Mouse (Mus musculus) kidney, embryonic 15.5 days (tissue): ENCODE results near the gene Trim46. TPM values are rescaled to one million over a fixed set of nuclear protein-coding genes. Genes with fewer than 3 reads are reported as not detected.
A peak's percentile ranks its signal among the peaks of the same experiment; 100 is the strongest.

Source experiments
- ATAC-seq: fragments of 200-750 bp; cut with Nextera tagmentation; replicated peaks from 2 replicates; pipeline ENCODE4 v1.8.0; 2017; ENCODE audit warnings: moderate TSS enrichment; ENCODE audit not compliant: low FRiP score
- H3K27ac ChIP-seq: fragments of 300-500 bp; sonication (generic); 2 replicates; pipeline ENCODE4 v1.5.1; 2015; ENCODE audit warnings: mild to moderate bottlenecking, inconsistent platforms
- H3K27me3 ChIP-seq: fragments of 300-500 bp; sonication (generic); 2 replicates; pipeline ENCODE4 v1.6.1; 2015; ENCODE audit warnings: inconsistent platforms
- H3K36me3 ChIP-seq: fragments of 300-500 bp; sonication (generic); 2 replicates; pipeline ENCODE4 v1.6.1; 2015; ENCODE audit warnings: inconsistent platforms
- H3K4me1 ChIP-seq: fragments of 300-500 bp; sonication (generic); 2 replicates; pipeline ENCODE4 v1.6.1; 2015; ENCODE audit warnings: inconsistent platforms
- H3K4me2 ChIP-seq: fragments of 300-500 bp; sonication (generic); 2 replicates; pipeline ENCODE4 v1.6.1; 2015; ENCODE audit warnings: moderate library complexity, mild to moderate bottlenecking, inconsistent platforms
- H3K4me3 ChIP-seq: fragments of 300-500 bp; sonication (generic); replicated peaks from 2 replicates; pipeline ENCODE4 v1.5.1; 2015; ENCODE audit warnings: mild to moderate bottlenecking, inconsistent platforms
- H3K9ac ChIP-seq: fragments of 300-500 bp; sonication (generic); 2 replicates; pipeline ENCODE4 v1.6.1; 2015; ENCODE audit warnings: mild to moderate bottlenecking, inconsistent platforms
- H3K9me3 ChIP-seq: fragments of 300-500 bp; sonication (generic); replicated peaks from 2 replicates; pipeline ENCODE4 v1.6.1; 2016; ENCODE audit warnings: inconsistent platforms
- WGBS: fragments of 180-500 bp; shearing (Covaris S2); methylation state at CpG from one replicate; pipeline ENCODE4 v1.1.7; 2015; ENCODE audit warnings: mixed read lengths; 5-methylcytosine and 5-hydroxymethylcytosine counted together
- polyA plus RNA-seq: library from polyadenylated mRNA; unstranded; fragments of >200 nt; fragmentation: Nextera tagmentation; extraction: Ambion mirVana; gene quantifications from 2 replicates; pipeline ENCODE4 v1.2.1, GENCODE M21; 2015

Trim46 gene
- polyA plus RNA-seq, 1 experiment from 2014 or later, result 5.2 TPM

DNA sequence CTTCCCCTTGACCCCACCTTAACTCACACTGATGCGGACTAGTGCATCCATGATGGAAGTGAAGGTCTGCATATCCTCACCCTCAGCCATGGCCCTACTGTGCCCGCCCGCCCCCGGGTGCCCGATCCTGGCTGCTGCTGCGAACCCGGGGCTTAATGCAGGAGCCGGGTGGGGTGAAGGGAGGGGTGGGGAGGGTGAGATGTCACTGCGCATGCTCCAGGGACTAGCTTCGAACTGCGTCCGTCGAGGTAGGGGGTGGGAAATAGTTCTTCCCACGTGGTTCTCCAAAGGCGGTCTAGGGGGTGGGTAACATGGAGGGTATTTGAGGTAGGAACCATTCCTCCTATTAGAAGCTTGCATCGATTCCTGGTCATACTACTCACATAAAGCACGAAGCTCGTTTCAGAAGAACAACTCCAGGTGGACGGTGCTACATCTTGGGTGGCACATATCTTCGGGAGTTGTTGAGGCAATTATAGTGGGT lies 379 bp downstream of the Trim46 start, which contains the start of gene Krtcap2:
Krtcap2 (plus strand) TSS at position 279 of the 484 bp plus-strand sequence.
- no peaks in the 10 kb centered on the region for H3K9me3 ChIP-seq
- H3K4me1 ChIP-seq, result peaks cover 58% of the 10 kb centered on the region
- H3K36me3 ChIP-seq, result peaks cover 27% of the 10 kb centered on the region
- 4% methylated on average over 20 of the region's 20 CpGs for WGBS
- H3K4me2 ChIP-seq, result peak within 1 kb of the TSS; percentile 82
- peak; percentile 22 for ATAC-seq
- H3K27me3 ChIP-seq, result 0 out of 2 replicates have a peak, but pooled peaks cover 4% of the 10 kb centered on the region
- H3K27ac ChIP-seq, result peak within 1 kb of the TSS; percentile 81
- peak within 1 kb of the TSS; percentile 72 for H3K4me3 ChIP-seq
- H3K9ac ChIP-seq, result peak within 1 kb of the TSS; percentile 74

DNA sequence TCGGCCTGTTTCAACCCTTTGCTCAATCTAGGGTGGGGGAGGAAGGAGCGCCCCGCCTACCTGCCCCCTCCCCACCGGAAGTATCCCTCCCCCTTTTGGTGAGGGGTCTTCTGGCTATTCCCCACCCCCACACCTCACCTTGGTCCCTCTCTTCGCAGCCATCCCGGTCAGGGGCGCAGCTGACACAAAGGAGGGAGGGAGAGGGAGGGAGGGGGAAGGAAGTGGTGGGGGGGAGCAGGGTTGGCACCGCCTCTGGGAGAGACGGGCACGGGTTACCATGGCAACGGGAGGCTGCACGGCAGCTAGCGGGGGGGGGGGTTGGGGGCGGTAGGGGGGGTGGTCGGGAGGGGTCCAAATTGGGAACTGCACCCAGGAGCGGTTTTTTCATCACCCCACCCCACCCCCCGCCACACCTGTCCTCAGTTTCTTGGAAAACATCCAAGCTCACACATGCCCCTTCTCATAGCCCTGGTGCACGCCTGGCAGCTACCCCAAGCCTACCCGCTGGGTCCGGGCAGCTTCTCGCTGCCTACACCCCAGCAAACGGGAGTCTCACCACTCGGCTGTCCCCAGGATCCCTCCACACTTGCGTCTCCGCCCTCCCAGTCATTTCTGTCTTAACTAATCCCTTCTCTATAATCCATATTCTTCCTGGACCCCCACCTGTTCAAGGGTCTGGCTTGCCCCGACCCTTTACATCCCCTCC lies 974 bp downstream of the Trim46 start:
- Histone ChIP-seq H3K4me3 (peak overlapping the region; percentile 72), H3K4me1 (peaks cover 53% of the 10 kb centered on the region), H3K4me2 (peak overlapping the region; percentile 82), H3K9ac (peak overlapping the region; percentile 42), H3K27ac (peak overlapping the region; percentile 81), H3K36me3 (peaks cover 27% of the 10 kb centered on the region), H3K27me3 (0 out of 2 replicates have a peak, but pooled peaks cover 4% of the 10 kb centered on the region), H3K9me3 (no peaks in the 10 kb centered on the region)
- WGBS, result under 1% methylated on average over 26 of the region's 26 CpGs
- ATAC-seq, result peak; percentile 24; the same call in 1 of the 2 replicates

DNA sequence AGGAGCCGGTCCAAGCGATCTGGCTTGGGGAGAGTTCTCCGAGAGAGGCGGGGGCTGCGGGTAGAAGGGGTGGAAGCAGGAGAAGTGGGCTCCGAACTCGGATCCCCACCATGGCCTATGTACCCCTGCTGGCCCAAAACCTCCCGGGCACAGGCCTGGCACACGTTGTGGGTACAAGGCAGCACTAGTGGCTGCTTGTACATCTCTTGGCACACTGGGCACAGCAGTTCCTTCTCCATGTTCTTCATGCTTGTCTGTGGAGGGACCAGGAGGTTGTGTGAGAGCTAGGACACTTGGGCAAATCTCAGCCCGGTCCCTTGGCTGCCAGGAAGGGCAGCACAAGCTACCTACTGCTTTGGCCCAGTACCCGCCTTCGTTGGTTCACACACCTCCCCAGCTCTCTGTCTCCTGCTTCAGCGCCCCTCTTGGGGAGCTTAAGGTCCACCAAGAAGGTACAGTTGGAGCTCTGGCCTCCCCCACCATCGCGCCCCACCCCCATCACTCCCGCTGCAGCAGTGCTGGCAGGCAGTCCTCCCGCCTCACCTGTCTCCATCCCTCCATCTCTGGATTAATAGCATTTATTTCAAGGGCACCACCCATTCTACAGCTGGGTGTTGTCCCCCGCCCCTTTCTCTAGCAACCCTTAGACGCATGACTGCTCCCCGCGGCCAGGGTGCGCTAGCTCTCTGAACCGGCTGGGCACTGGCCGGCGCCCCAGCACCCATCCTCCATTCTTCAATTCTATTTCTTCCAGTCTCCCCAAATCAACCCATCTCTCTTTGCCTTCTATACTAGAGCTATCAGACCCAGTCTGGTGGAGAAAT lies 1.7 kb downstream of the Trim46 start:
- peak overlapping the region; percentile 42 for H3K9ac ChIP-seq
- H3K36me3 ChIP-seq, result peaks cover 21% of the 10 kb centered on the region
- H3K27ac ChIP-seq, result peak overlapping the region; percentile 81
- 0 out of 2 replicates have a peak, but pooled peaks cover 4% of the 10 kb centered on the region for H3K27me3 ChIP-seq
- H3K4me2 ChIP-seq, result peak overlapping the region; percentile 82
- 8% methylated on average over 25 of the region's 25 CpGs for WGBS
- H3K4me1 ChIP-seq, result peaks cover 53% of the 10 kb centered on the region
- peak overlapping the region; percentile 72 for H3K4me3 ChIP-seq
- H3K9me3 ChIP-seq, result no peaks in the 10 kb centered on the region
- ATAC-seq, result peak; percentile 23; the same call in 1 of the 2 replicates

DNA sequence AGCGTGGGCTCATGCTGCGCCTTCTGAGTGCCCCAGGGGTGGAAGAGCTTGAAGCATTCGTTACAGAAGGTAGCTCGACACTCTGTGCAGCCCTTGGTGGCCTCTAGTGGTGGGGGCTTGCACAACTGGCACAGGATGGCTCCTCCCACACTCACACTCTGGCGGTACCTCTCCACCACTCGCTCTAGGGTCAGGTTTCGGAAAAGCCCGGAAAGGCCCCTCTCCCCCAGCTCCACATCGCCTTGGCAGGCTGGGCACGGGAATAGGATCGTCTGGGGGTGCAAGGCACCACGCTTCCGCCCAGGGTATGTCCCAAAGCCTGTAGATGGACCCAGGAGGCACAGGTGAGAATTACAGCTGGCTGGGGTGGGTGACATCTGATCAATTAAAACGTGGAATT lies 2.5 kb downstream of the Trim46 start:
- Histone ChIP-seq H3K27me3 (0 out of 2 replicates have a peak, but pooled peaks cover 4% of the 10 kb centered on the region), H3K4me2 (peak overlapping the region; percentile 82), H3K36me3 (peaks cover 13% of the 10 kb centered on the region), H3K4me1 (peaks cover 57% of the 10 kb centered on the region), H3K9me3 (no peaks in the 10 kb centered on the region), H3K4me3 (peak overlapping the region; percentile 72), H3K9ac (0 out of 2 replicates have a peak overlapping the region, but pooled peaks have one; percentile 33), H3K27ac (peak overlapping the region; percentile 81)
- peak; percentile 40 for ATAC-seq
- 12% methylated on average over 14 of the region's 14 CpGs for WGBS

DNA sequence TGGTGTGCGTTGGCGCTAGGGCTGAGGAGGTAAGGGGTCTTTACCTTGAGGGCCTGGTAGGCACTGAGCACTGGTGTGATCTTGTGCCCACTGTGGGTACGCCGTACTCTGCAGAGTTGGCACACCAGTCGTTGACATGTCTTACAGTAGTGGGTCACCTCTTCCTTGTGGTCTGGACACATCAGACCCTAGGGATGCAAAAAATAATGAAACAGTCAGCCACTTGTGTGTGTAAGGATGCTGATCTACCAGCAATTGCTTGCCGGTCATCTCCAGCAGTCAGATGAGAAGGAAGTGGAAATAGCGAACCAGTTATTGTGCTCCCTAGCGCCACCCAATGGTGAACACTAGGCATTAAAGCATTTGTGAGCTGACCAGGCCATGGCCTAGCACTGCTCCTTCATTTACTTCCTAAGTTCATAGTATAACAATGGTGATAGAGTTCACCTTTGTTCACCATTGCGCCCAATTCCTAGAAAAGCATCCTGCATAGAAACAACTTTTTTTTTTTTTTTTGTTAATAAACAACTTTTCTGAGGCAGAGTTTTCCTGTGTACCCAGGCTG lies 3.7 kb downstream of the Trim46 start:
- Histone ChIP-seq H3K36me3 (peaks cover 6% of the 10 kb centered on the region), H3K27me3 (0 out of 2 replicates have a peak, but pooled peaks cover 4% of the 10 kb centered on the region), H3K4me3 (no peak overlapping the region), H3K9ac (no peak overlapping the region), H3K4me1 (peaks cover 56% of the 10 kb centered on the region), H3K9me3 (no peaks in the 10 kb centered on the region), H3K4me2 (no peak overlapping the region), H3K27ac (no peak overlapping the region)
- WGBS, result 78% methylated on average over 9 of the region's 9 CpGs
- ATAC-seq, result no peak

DNA sequence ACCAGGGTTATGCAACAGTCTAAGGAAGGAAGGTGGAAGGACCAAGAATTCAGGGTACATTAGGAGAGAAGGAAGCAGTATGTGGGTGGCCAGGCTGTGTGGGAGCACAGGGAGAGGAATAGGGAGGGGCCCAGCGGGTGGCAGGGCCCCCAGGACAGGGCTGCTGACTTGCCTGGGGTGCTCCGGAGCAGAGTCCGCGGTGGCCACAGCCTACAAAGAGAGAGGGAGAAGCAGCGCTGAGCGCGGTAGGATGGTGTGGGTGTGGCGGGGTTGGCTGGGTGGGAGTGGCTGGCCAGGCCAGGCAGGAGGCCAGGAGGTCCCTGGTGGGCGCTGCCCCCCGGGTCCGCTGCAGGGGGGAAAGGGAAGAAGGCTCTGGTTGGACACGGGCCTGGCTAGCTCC lies 7.6 kb downstream of the Trim46 start:
- Histone ChIP-seq H3K4me2 (peak overlapping the region; percentile 15; the same call in 1 of the 2 replicates), H3K27me3 (no peaks in the 10 kb centered on the region), H3K9ac (no peak overlapping the region), H3K4me3 (no peak overlapping the region), H3K27ac (no peak overlapping the region), H3K4me1 (peaks cover 26% of the 10 kb centered on the region), H3K36me3 (peaks cover 14% of the 10 kb centered on the region), H3K9me3 (no peaks in the 10 kb centered on the region)
- WGBS, result 43% methylated on average over 11 of the region's 12 CpGs
- ATAC-seq, result peak; percentile 43; the same call in 1 of the 2 replicates

DNA sequence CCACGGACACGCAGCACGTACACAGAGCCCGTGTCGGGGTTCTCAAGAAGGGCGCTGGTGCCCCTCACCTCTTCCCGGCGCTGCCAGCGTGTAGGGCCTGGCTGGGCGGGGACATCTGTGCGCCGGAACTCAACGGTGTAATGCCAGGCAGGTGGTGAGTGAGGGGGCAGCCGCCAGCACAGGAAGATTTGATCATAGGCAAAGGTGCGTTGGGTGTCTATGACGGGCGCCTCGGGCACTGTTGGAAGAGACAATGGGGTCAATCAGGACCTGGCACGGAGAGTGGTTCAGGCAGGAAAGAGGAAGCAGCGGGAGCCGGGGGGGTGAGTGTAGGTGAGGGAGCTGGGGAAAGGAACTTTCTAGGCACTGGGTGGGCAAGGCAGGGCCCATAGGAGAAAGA lies 8.4 kb downstream of the Trim46 start:
- peaks cover 26% of the 10 kb centered on the region for H3K4me1 ChIP-seq
- H3K27ac ChIP-seq, result no peak overlapping the region
- H3K36me3 ChIP-seq, result peaks cover 14% of the 10 kb centered on the region
- no peak overlapping the region for H3K4me3 ChIP-seq
- no peaks in the 10 kb centered on the region for H3K9me3 ChIP-seq
- WGBS, result 92% methylated on average over 21 of the region's 21 CpGs
- H3K9ac ChIP-seq, result no peak overlapping the region
- H3K4me2 ChIP-seq, result no peak overlapping the region
- H3K27me3 ChIP-seq, result no peaks in the 10 kb centered on the region
- no peak for ATAC-seq

DNA sequence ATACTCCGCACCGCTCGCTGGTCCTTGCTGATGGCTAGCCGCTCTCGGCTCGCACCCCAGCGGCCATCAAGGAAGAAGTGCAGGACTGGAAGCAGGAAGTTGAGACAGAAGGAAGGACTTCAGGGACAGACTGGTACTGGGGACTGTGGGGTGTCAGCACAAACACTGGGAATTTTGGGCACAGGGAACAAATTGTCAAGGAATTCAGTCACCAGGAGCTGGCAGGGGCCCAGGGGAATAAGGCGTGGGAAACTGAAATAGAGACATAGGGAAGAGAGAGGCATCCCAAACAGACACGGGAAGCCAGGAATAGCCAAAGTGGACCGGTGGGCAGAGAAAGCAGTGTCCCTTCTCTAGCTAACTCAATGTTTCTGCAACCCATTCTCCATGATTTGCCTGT lies 9.6 kb downstream of the Trim46 start:
- Histone ChIP-seq H3K4me3 (no peak overlapping the region), H3K4me1 (peaks cover 31% of the 10 kb centered on the region), H3K9ac (no peak overlapping the region), H3K27ac (no peak overlapping the region), H3K27me3 (no peaks in the 10 kb centered on the region), H3K36me3 (peaks cover 11% of the 10 kb centered on the region; the same call in 1 of the 2 replicates), H3K9me3 (no peaks in the 10 kb centered on the region), H3K4me2 (no peak overlapping the region)
- no peak for ATAC-seq
- WGBS, result 90% methylated on average over 10 of the region's 10 CpGs

DNA sequence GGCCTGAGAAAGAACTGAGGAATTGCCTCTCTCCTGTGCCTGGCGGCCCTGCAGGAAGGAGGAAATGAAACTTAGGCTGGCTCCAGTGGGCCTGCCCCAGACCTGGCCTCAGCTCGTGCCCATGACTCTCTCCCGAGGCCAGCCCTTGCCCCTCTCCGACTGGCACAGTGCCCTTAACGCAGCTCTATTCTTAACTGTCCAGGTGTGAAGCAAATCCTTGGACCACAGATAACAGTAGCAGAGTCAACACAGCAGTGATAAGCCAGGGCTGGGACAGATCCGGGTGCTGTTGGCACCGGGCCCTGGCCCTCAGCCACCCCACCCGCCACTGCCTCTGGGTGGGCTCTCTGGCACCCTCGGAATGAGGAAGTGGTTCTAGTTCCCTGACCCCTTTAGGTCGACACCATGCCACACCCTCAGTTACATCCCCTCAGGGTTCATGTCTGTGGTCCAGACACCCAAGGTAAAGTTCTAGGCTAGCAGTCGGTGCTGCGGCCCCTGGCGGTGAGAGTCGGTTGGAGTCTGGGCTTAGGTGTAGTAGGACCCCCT lies 12.5 kb downstream of the Trim46 start:
- peak; percentile 16; the same call in 1 of the 2 replicates for ATAC-seq
- H3K4me1 ChIP-seq, result peaks cover 40% of the 10 kb centered on the region
- H3K4me3 ChIP-seq, result no peak overlapping the region
- H3K4me2 ChIP-seq, result no peak overlapping the region
- peak overlapping the region; percentile 59; the same call in 1 of the 2 replicates for H3K27ac ChIP-seq
- peak overlapping the region; percentile 12; the same call in 1 of the 2 replicates for H3K9ac ChIP-seq
- WGBS, result 70% methylated on average over 14 of the region's 14 CpGs
- H3K9me3 ChIP-seq, result no peaks in the 10 kb centered on the region
- 0 out of 2 replicates have a peak, but pooled peaks cover 2% of the 10 kb centered on the region for H3K27me3 ChIP-seq
- H3K36me3 ChIP-seq, result peaks cover 11% of the 10 kb centered on the region; the same call in 1 of the 2 replicates

DNA sequence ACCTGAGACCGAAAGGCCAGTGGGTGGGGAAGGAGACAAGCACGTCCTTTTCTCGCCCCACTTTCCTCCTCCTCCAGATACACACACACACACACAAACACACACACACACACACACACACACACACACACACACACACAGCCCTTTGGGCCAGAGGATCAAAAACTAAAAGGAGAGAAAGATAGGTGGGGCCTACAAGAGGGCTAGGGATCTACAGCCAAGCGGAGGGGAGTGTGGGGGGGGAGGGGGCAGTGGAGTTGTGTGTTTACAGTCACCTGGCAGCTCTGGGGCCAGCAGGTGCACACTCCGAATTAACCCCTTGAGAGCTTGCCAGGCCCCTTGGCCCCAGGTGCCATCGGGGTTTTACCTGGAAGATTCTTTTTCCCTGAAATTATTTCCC lies 13.5 kb downstream of the Trim46 start:
- H3K27ac ChIP-seq, result peak overlapping the region; percentile 59; the same call in 1 of the 2 replicates
- H3K9me3 ChIP-seq, result no peaks in the 10 kb centered on the region
- no peak overlapping the region for H3K4me3 ChIP-seq
- H3K4me2 ChIP-seq, result peak overlapping the region; percentile 25
- H3K27me3 ChIP-seq, result 0 out of 2 replicates have a peak, but pooled peaks cover 2% of the 10 kb centered on the region
- H3K36me3 ChIP-seq, result peaks cover 11% of the 10 kb centered on the region; the same call in 1 of the 2 replicates
- H3K9ac ChIP-seq, result no peak overlapping the region
- peaks cover 40% of the 10 kb centered on the region for H3K4me1 ChIP-seq
- WGBS, result 41% methylated on average over 6 of the region's 6 CpGs
- ATAC-seq, result no peak

DNA sequence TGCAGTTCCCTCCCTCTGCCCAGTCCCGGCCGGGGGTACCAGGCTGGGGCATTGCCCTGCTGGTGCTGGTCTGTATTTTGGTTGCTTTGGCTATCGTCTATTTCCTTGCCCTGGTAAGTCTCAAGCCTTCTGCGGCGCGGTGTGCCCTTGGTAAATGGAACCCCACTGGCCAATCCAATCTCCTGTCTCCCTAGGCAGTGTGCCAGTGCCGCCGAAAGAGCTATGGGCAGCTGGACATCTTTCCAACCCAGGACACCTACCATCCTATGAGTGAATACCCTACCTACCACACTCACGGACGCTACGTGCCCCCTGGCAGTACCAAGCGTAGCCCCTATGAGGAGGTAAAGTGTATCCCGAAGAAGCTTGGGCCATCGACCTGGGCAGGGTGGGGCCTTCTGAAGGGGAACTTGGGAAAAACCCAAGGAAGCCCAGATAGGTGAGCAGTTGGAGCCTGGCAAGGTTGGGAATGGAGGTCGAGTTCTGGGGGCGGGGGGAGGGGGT lies 14.3 kb downstream of the Trim46 start:
- H3K27ac ChIP-seq, result 0 out of 2 replicates have a peak overlapping the region, but pooled peaks have one; percentile 59
- H3K4me3 ChIP-seq, result no peak overlapping the region
- no peaks in the 10 kb centered on the region for H3K9me3 ChIP-seq
- no peak for ATAC-seq
- 76% methylated on average over 16 of the region's 16 CpGs for WGBS
- 0 out of 2 replicates have a peak, but pooled peaks cover 2% of the 10 kb centered on the region for H3K27me3 ChIP-seq
- no peak overlapping the region for H3K9ac ChIP-seq
- 0 out of 2 replicates have a peak, but pooled peaks cover 7% of the 10 kb centered on the region for H3K36me3 ChIP-seq
- peak overlapping the region; percentile 25; the same call in 1 of the 2 replicates for H3K4me2 ChIP-seq
- peaks cover 47% of the 10 kb centered on the region for H3K4me1 ChIP-seq
